Mouse (Mus musculus) bone marrow, adult 2 months (tissue): ENCODE data around the gene Rsu1. TPM values are rescaled to one million over a fixed set of nuclear protein-coding genes. Genes with fewer than 3 reads are reported as not detected.

Experiments used
- H3K27ac ChIP-seq: fragments of 200-500 bp; 2 replicates; pipeline ENCODE4 v1.5.1; 2012; ENCODE audit warnings: low read depth, mild to moderate bottlenecking, control low read depth, inconsistent platforms, low read length; ENCODE audit not compliant: control insufficient read depth, poor library complexity, insufficient read depth
- H3K4me1 ChIP-seq: fragments of 200-500 bp; 2 replicates; pipeline ENCODE4 v1.6.1; 2011; ENCODE audit warnings: low read length; ENCODE audit not compliant: control insufficient read depth, insufficient read depth
- H3K4me3 ChIP-seq: fragments of 200-500 bp; replicated peaks from 2 replicates; pipeline ENCODE3; 2011; ENCODE audit warnings: mild to moderate bottlenecking, low read depth, low read length, control low read depth; ENCODE audit not compliant: control insufficient read depth
- CTCF ChIP-seq: fragments of 200-500 bp; IDR thresholded peaks from 2 replicates; pipeline ENCODE4 v1.5.1; 2011; ENCODE audit warnings: low read length, control low read depth; ENCODE audit not compliant: control insufficient read depth, insufficient read depth
- POLR2A ChIP-seq: fragments of 200-500 bp; IDR thresholded peaks from 2 replicates; pipeline ENCODE4 v1.6.1; 2011; ENCODE audit warnings: low read depth, mild to moderate bottlenecking, control low read depth, low read length, borderline replicate concordance; ENCODE audit not compliant: control insufficient read depth
- WGBS: fragments of 180-500 bp; shearing (Covaris S2); methylation state at CpG from one replicate; pipeline ENCODE4 v1.1.7; 2018; 5-methylcytosine and 5-hydroxymethylcytosine counted together
- polyA plus RNA-seq: library from polyadenylated mRNA; stranded (reverse); fragments of >200 nt; gene quantifications from 2 replicates; pipeline ENCODE4 v1.2.4, GENCODE M21; 2011; ENCODE audit warnings: low replicate concordance; ENCODE audit not compliant: missing spikeins, insufficient read depth, insufficient read length

The Rsu1 gene
- 38.0 and 70.8 TPM in 2 replicates for polyA plus RNA-seq

GRCm38 (mm10) chr2:13271165-13271957 is at the start of gene Rsu1:
Gene Rsu1, minus strand, starts transcription at chr2:13271415.
- TF ChIP-seq CTCF (peak; percentile 10; the same call in 1 of the 2 replicates), POLR2A (peak; percentile 58; the same call in 1 of the 2 replicates)
- WGBS: under 1% methylated on average over 37 of the region's 37 CpGs
- H3K4me1 ChIP-seq: no peaks in the 10 kb centered on the region; the same call in 1 of the 2 replicates
- peak within 1 kb of the TSS; percentile 37; the same call in 1 of the 2 replicates for H3K27ac ChIP-seq
- peak within 1 kb of the TSS; percentile 97 for H3K4me3 ChIP-seq

DNA sequence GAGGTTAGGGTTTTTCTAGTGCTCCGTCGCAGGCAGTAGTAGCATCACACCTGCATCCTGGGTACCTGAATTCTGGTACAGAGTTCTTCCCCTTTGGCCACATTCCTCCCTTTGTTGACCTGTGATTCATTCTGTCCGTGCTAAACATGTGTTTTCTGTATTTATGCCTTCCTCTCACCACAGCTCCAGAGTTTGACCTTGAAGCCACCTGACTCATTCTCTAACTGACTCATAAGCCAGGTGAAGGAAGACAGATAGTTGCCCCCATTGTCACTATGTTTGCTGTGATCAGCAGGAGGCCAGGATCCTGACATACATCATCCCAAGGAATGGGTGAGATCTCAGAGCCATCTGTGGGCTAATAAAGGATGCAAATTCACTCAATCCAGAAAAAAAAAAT is 32.2 kb upstream of the Rsu1 start:
- 78% methylated on average over 3 of the region's 3 CpGs for WGBS
- no peaks in the 10 kb centered on the region for H3K4me1 ChIP-seq

DNA sequence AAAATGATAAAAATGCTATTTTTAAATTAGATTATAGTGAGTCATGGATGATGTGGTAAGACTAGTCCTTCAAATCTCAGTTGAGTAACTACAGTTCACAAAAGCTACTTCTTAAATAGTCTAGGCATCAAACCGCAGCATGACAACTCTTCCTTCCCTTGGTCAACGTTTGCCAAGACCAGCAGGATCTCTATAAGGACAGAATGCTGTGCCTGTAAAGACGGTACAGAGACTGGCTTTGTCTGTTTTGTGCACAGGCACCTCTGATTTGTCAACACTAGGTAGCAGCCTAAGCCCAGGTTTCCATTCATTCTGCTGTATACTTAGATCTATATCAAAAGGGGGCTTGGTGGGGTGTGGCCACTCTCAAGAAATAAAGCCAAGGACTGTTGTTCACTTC is 27.8 kb upstream of the Rsu1 start:
- H3K4me1 ChIP-seq: no peaks in the 10 kb centered on the region
- H3K27ac ChIP-seq: no peak overlapping the region
- no peak overlapping the region for H3K4me3 ChIP-seq
- TF ChIP-seq CTCF (no peak), POLR2A (no peak)
- WGBS: 13% methylated on average over 3 of the region's 3 CpGs

More for the DNA sequence above, 32.2 kb upstream of the Rsu1 start:
- Histone ChIP-seq H3K27ac (no peak overlapping the region), H3K4me3 (no peak overlapping the region)
- TF ChIP-seq CTCF: no peak
- no peak for TF ChIP-seq POLR2A

GRCm38 (mm10) chr2:13297733-13298132 is 26.5 kb upstream of the Rsu1 start:
- no peak for TF ChIP-seq CTCF
- no peak for TF ChIP-seq POLR2A
- Histone ChIP-seq H3K4me1 (no peaks in the 10 kb centered on the region), H3K4me3 (no peak overlapping the region), H3K27ac (no peak overlapping the region)
- 54% methylated on average over 5 of the region's 5 CpGs for WGBS

GRCm38 (mm10) chr2:13290661-13291060 is 19.4 kb upstream of the Rsu1 start:
- Histone ChIP-seq H3K4me3 (no peak overlapping the region), H3K4me1 (no peaks in the 10 kb centered on the region), H3K27ac (no peak overlapping the region)
- TF ChIP-seq POLR2A: no peak
- no peak for TF ChIP-seq CTCF
- 0% methylated on average over 1 of the region's 1 CpGs for WGBS

DNA sequence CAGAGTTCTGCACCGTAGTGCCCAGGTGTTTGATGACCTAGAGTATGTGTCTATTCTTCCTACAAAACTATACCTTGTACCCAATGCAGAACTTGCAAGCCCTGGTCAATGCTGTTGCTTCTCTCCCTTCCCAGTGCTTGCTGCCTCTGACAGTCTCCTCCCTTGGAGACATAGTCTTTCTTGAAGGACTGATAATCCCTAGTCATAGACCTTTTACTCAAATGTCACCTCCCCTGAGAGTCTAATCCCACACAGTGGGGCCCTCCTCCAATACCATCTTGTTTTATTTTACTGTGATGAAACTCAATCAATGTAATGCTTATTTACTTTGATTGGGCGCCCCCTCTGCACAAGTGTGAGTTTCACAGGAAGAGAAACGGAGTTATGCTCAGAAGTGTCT is 18.9 kb upstream of the Rsu1 start:
- Histone ChIP-seq H3K27ac (no peak overlapping the region), H3K4me1 (no peaks in the 10 kb centered on the region), H3K4me3 (no peak overlapping the region)
- TF ChIP-seq CTCF (no peak), POLR2A (no peak)
- 69% methylated on average over 3 of the region's 3 CpGs for WGBS

GRCm38 (mm10) chr2:13278114-13278862 is 7.1 kb upstream of the Rsu1 start:
- Histone ChIP-seq H3K4me1 (no peaks in the 10 kb centered on the region; the same call in 1 of the 2 replicates), H3K4me3 (no peak overlapping the region), H3K27ac (no peak overlapping the region)
- 53% methylated on average over 10 of the region's 10 CpGs for WGBS
- no peak for TF ChIP-seq POLR2A
- TF ChIP-seq CTCF: 0 out of 2 replicates have a peak, but pooled peaks have one; percentile 35

GRCm38 (mm10) chr2:13275874-13276273 is 4.7 kb upstream of the Rsu1 start:
- TF ChIP-seq CTCF (peak; percentile 40; the same call in 1 of the 2 replicates), POLR2A (no peak)
- WGBS: 84% methylated on average over 7 of the region's 7 CpGs
- no peak overlapping the region for H3K4me3 ChIP-seq
- no peak overlapping the region for H3K27ac ChIP-seq
- H3K4me1 ChIP-seq: no peaks in the 10 kb centered on the region; the same call in 1 of the 2 replicates
